Mouse (Mus musculus): Measurements from ENCODE around the gene Gm5800. TPM values are rescaled to one million over a fixed set of nuclear protein-coding genes. Genes with fewer than 3 reads are reported as not detected.

Gene Gm5800
- polyA plus RNA-seq (2012; rRNA removed), result not detected in 2 replicates

DNA sequence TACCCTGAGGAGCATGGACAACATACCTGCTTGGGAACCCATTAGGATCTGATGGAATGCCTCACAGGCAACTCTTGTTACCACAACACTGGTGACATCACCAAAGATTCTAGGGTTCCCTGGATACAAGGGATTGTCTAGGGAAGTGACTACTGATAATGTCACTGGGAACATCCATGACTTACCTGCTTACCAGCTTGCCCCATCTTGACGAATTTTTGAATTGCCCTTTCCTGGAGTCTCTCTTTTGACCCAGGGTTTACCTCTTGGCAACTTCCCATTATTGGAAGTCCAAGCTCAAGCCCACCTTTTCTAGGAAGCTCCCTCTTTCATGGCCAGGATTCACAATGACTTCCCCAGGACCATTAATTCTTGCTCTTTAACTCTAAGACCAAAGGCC, at the start of gene Gm5800:
TSS of gene Gm5800 (minus strand) at position 101 of the 400 bp plus-strand sequence.

DNA sequence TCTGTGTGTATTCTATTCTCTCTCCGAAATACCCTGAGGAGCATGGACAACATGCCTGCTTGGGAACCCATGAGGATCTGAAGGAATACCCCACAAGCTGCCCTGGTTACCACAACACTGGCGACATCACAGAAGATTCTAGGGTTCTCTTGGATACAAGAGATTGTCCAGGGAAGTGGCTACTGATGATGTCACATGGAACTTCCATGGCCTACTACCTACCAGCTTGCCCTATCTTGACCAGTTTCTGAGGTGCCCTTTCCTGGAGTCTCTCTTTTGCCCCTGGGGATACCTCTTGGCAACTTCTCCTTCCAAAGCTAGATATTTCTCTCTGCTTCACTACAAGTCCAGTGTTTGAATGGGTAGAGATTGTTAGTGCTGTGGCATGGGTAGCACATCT, 21.6 kb downstream of the Gm5800 start, which contains the start of gene Gm17079:
TSS of gene Gm17079 (minus strand) at position 101 of the 400 bp plus-strand sequence.

Other genes starting within 250 kb of the Gm5800 start
- not detected in 2 replicates for gene Gm5622, start 164.4 kb downstream of the Gm5800 start, polyA plus RNA-seq (2012; rRNA removed)
- gene Gm17175, start 143.1 kb downstream of the Gm5800 start, polyA plus RNA-seq (2012; rRNA removed), result not detected in 2 replicates
- not detected in 2 replicates for gene Gm17174, start 125.0 kb downstream of the Gm5800 start, polyA plus RNA-seq (2012; rRNA removed)
- not detected in 2 replicates for gene Gm17078, start 105.9 kb downstream of the Gm5800 start, polyA plus RNA-seq (2012; rRNA removed)
- gene Gm4181, start 81.5 kb downstream of the Gm5800 start, polyA plus RNA-seq (2012; rRNA removed), result not detected in 2 replicates
- not detected in 2 replicates for gene Gm17079, start 21.7 kb downstream of the Gm5800 start, polyA plus RNA-seq (2012; rRNA removed)
- not detected in 2 replicates for gene Ang4, start 56.4 kb upstream of the Gm5800 start, polyA plus RNA-seq (2012; rRNA removed)
- gene AY358078, start 82.9 kb upstream of the Gm5800 start, polyA plus RNA-seq (2012; rRNA removed), result not detected in 2 replicates
- gene Ear6, start 136.5 kb upstream of the Gm5800 start, polyA plus RNA-seq (2012; rRNA removed), result not detected in 2 replicates
- gene Mettl17, start 167.7 kb upstream of the Gm5800 start, polyA plus RNA-seq (2012; rRNA removed), result 65.0 and 71.3 TPM in 2 replicates
- 16.6 and 16.8 TPM in 2 replicates for gene Slc39a2, start 175.7 kb upstream of the Gm5800 start, polyA plus RNA-seq (2012; rRNA removed)
- gene Ndrg2, start 197.0 kb upstream of the Gm5800 start, polyA plus RNA-seq (2012; rRNA removed), result 153 and 175 TPM in 2 replicates
- not detected in 2 replicates for gene Tppp2, start 201.2 kb upstream of the Gm5800 start, polyA plus RNA-seq (2012; rRNA removed)
- gene Rnase13, start 205.6 kb upstream of the Gm5800 start, polyA plus RNA-seq (2012; rRNA removed), result not detected in 2 replicates